Mouse (Mus musculus): ENCODE measurements around the gene Mdm2. TPM values are rescaled to one million over a fixed set of nuclear protein-coding genes. Genes with fewer than 3 reads are reported as not detected.
"Not testable (repeated sequence)": the region's sequence is repeated elsewhere in the genome, so short reads cannot be mapped to it uniquely, and the experiment has no call there.

Mdm2 gene
- polyA plus RNA-seq, 1 experiment, result 17.0 TPM

GRCm38 (mm10) chr10:117730637-117731203, 20.2 kb upstream of the Mdm2 start:
- H3K27ac ChIP-seq (replicated peaks; ENCODE audit: low read depth, low read length), result no peak overlapping the region
- no peak overlapping the region for H3K4me3 ChIP-seq (ENCODE audit: insufficient read depth, low read depth, low read length)
- no peaks in the 10 kb centered on the region for H3K4me1 ChIP-seq (ENCODE audit: control insufficient read depth, insufficient read depth, insufficient read length, low read length)

- no peaks in the 10 kb centered on the region for H3K4me1 ChIP-seq (ENCODE audit: control insufficient read depth, insufficient read depth, insufficient read length, low read length)
- no peak overlapping the region for H3K27ac ChIP-seq (replicated peaks; ENCODE audit: low read depth, low read length)
Observed at GRCm38 (mm10) chr10:117730140-117730539, 19.6 kb upstream of the Mdm2 start.

GRCm38 (mm10) chr10:117729139-117729814, 18.7 kb upstream of the Mdm2 start:
- Histone ChIP-seq H3K4me3 (ENCODE audit: insufficient read depth, low read depth, low read length) (no peak overlapping the region), H3K4me1 (ENCODE audit: control insufficient read depth, insufficient read depth, insufficient read length, low read length) (no peaks in the 10 kb centered on the region), H3K27ac (replicated peaks; ENCODE audit: low read depth, low read length) (no peak overlapping the region)

More at GRCm38 (mm10) chr10:117730140-117730539, 19.6 kb upstream of the Mdm2 start:
- H3K4me3 ChIP-seq (ENCODE audit: insufficient read depth, low read depth, low read length), result no peak overlapping the region

GRCm38 (mm10) chr10:117728574-117728973, 18.0 kb upstream of the Mdm2 start:
- H3K4me1 ChIP-seq (ENCODE audit: control insufficient read depth, insufficient read depth, insufficient read length, low read length), result no peaks in the 10 kb centered on the region
- H3K4me3 ChIP-seq (ENCODE audit: insufficient read depth, low read depth, low read length), result no peak overlapping the region
- no peak overlapping the region for H3K27ac ChIP-seq (replicated peaks; ENCODE audit: low read depth, low read length)

- no peaks in the 10 kb centered on the region for H3K4me1 ChIP-seq (ENCODE audit: control insufficient read depth, insufficient read depth, insufficient read length, low read length)
- no peak overlapping the region for H3K4me3 ChIP-seq (ENCODE audit: insufficient read depth, low read depth, low read length)
- no peak overlapping the region for H3K27ac ChIP-seq (replicated peaks; ENCODE audit: low read depth, low read length)
Observed at GRCm38 (mm10) chr10:117727518-117728110, 17.1 kb upstream of the Mdm2 start.

- Histone ChIP-seq H3K4me3 (ENCODE audit: insufficient read depth, low read depth, low read length) (no peak overlapping the region), H3K4me1 (ENCODE audit: control insufficient read depth, insufficient read depth, insufficient read length, low read length) (no peaks in the 10 kb centered on the region), H3K27ac (replicated peaks; ENCODE audit: low read depth, low read length) (no peak overlapping the region)
Observed at GRCm38 (mm10) chr10:117726888-117727385, 16.4 kb upstream of the Mdm2 start.

GRCm38 (mm10) chr10:117726350-117726749, 15.8 kb upstream of the Mdm2 start:
- no peak overlapping the region for H3K27ac ChIP-seq (replicated peaks; ENCODE audit: low read depth, low read length)
- no peak overlapping the region for H3K4me3 ChIP-seq (ENCODE audit: insufficient read depth, low read depth, low read length)
- no peaks in the 10 kb centered on the region for H3K4me1 ChIP-seq (ENCODE audit: control insufficient read depth, insufficient read depth, insufficient read length, low read length)

GRCm38 (mm10) chr10:117725671-117726070, 15.1 kb upstream of the Mdm2 start:
- Histone ChIP-seq H3K4me3 (ENCODE audit: insufficient read depth, low read depth, low read length) (no peak overlapping the region), H3K4me1 (ENCODE audit: control insufficient read depth, insufficient read depth, insufficient read length, low read length) (no peaks in the 10 kb centered on the region), H3K27ac (replicated peaks; ENCODE audit: low read depth, low read length) (no peak overlapping the region)

- H3K4me3 ChIP-seq (ENCODE audit: insufficient read depth, low read depth, low read length), result no peak overlapping the region
- no peaks in the 10 kb centered on the region for H3K4me1 ChIP-seq (ENCODE audit: control insufficient read depth, insufficient read depth, insufficient read length, low read length)
- H3K27ac ChIP-seq (replicated peaks; ENCODE audit: low read depth, low read length), result no peak overlapping the region
Observed at GRCm38 (mm10) chr10:117724804-117725361, 14.3 kb upstream of the Mdm2 start.

- no peak overlapping the region for H3K4me3 ChIP-seq (ENCODE audit: insufficient read depth, low read depth, low read length)
- no peaks in the 10 kb centered on the region for H3K4me1 ChIP-seq (ENCODE audit: control insufficient read depth, insufficient read depth, insufficient read length, low read length)
- no peak overlapping the region for H3K27ac ChIP-seq (replicated peaks; ENCODE audit: low read depth, low read length)
Observed at GRCm38 (mm10) chr10:117724136-117724718, 13.7 kb upstream of the Mdm2 start.

GRCm38 (mm10) chr10:117718161-117719119, 7.9 kb upstream of the Mdm2 start:
- Histone ChIP-seq H3K27ac (replicated peaks; ENCODE audit: low read depth, low read length) (peak overlapping the region; percentile 76), H3K4me3 (ENCODE audit: insufficient read depth, low read depth, low read length) (no peak overlapping the region), H3K4me1 (ENCODE audit: control insufficient read depth, insufficient read depth, insufficient read length, low read length) (0 out of 2 replicates have a peak, but pooled peaks cover 2% of the 10 kb centered on the region)

- Histone ChIP-seq H3K27ac (replicated peaks; ENCODE audit: low read depth, low read length) (peak overlapping the region; percentile 79), H3K4me1 (ENCODE audit: control insufficient read depth, insufficient read depth, insufficient read length, low read length) (0 out of 2 replicates have a peak, but pooled peaks cover 2% of the 10 kb centered on the region), H3K4me3 (ENCODE audit: insufficient read depth, low read depth, low read length) (no peak overlapping the region)
Observed at GRCm38 (mm10) chr10:117717583-117717982, 7.0 kb upstream of the Mdm2 start.

- Histone ChIP-seq H3K27ac (replicated peaks; ENCODE audit: low read depth, low read length) (peak overlapping the region; percentile 79), H3K4me3 (ENCODE audit: insufficient read depth, low read depth, low read length) (no peak overlapping the region), H3K4me1 (ENCODE audit: control insufficient read depth, insufficient read depth, insufficient read length, low read length) (0 out of 2 replicates have a peak, but pooled peaks cover 2% of the 10 kb centered on the region)
Observed at GRCm38 (mm10) chr10:117716686-117717085, 6.1 kb upstream of the Mdm2 start.

GRCm38 (mm10) chr10:117715654-117716053, 5.1 kb upstream of the Mdm2 start:
- H3K4me3 ChIP-seq (ENCODE audit: insufficient read depth, low read depth, low read length); H3K4me1 ChIP-seq (ENCODE audit: control insufficient read depth, insufficient read depth, insufficient read length, low read length); H3K27ac ChIP-seq (replicated peaks; ENCODE audit: low read depth, low read length): not testable (repeated sequence)
